Mouse (Mus musculus): ENCODE data around the gene Macf1.
"Not testable (repeated sequence)": the region's sequence is repeated elsewhere in the genome, so short reads cannot be mapped to it uniquely, and the experiment has no call there.

Macf1 gene

DNA sequence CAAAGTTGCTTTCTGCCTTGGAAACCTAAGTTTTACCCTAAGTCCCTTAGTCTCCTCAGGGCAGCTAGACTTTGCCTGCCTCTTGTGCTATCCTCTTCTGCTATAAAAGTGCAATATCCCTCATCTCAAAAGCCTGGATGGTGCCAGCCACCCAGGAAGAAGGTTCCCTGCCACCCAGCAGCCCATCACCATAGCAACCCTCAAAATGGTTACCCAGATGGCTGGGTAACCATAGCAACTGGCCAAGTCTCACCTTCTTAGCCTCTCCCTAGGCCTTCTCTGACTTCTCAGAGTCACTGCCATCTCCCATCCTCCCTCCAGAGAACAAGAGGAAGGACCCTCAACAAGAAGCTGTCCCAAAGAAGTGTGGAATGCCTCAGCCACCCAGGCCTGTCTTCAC, 13.6 kb downstream of the Macf1 start:
- DNase-seq (ENCODE audit: low spot score in 2 of 2), result peak in 1 of 2 experiments; percentile 38

DNA sequence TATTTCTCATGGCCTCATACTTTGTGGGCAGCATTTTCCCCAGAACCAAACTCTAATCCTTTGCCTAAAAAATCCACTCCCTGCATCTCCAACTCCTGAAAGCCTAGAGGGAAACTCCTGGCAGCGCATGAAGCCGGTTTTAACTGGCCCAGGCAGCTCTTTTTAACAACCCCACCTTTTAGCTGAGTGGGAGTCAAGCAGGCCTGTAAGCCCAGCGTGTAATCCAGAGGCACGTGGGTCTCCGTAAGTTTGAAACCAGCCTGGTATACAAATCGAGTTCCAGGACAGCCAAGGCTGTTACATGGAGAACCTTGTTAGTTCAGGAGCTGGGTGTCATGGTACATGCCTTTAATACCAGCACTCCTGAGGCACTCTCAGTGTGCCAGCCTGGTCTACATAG, 14.5 kb downstream of the Macf1 start:
- DNase-seq (ENCODE audit: low spot score in 2 of 2), result no peak

DNA sequence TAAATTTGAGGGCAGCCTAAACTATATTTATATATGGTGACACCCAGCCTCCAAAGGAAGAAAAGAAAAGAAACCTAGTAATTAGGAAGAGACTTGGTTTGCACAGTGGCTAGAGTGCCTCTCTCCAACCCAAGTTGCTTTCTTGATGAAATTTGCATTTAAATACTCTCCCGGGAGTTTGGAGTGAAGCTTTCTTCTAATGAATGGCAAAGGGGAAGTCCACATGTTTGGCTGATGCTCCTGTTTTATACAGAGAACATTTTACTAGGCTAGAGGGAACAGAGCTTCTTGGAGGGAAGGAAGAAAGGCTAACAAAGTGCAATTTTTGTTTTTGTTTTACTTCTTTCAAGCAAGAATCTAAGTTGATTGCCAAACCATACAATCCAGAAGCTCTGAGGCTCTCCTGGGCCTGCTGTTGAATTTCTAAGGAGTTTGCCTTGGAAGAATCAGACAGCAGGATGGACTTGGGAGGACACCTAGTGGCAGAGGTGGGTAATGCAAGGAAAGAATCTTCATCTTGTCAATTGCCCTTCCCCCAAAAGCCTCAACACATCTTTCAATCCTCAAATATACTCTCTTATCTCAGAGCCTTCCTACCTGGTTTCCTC, 16.8 kb downstream of the Macf1 start:
- DNase-seq (ENCODE audit: low spot score in 2 of 2), result peak; percentile 85 to 94

- DNase-seq (ENCODE audit: low spot score in 2 of 2), result no peak
These were observed 17.6 kb downstream of the Macf1 start for GRCm38 (mm10) chr4:123666517-123666916.

DNA sequence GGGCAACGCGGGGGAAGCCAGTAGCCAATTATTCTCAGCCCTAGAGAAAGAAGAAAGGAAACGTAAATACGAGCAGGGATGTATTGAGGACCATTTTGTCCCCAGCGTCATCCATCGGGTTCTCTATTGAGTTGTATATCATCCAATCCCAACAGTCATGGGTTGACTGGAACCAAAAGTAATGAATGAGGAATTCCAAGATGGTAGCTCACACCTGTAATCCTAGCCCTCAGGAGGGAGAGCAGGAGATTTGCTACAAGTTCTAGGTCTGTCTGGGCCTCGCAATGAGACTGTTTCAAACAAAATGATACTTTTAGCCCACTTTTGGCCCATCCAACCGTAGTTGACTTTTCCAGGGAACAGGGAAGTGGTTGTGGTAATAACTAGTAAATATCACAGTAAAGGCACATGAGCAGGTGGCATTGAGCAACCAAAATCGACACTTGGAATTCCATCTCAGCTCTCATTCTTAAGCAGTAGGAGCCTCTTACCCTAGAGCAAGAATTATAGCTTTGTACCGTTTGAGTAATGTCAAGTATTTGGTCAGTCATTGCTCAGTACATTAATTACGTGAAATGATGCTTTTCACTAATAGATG, 18.4 kb downstream of the Macf1 start:
- DNase-seq (ENCODE audit: low spot score in 2 of 2), result no peak

DNA sequence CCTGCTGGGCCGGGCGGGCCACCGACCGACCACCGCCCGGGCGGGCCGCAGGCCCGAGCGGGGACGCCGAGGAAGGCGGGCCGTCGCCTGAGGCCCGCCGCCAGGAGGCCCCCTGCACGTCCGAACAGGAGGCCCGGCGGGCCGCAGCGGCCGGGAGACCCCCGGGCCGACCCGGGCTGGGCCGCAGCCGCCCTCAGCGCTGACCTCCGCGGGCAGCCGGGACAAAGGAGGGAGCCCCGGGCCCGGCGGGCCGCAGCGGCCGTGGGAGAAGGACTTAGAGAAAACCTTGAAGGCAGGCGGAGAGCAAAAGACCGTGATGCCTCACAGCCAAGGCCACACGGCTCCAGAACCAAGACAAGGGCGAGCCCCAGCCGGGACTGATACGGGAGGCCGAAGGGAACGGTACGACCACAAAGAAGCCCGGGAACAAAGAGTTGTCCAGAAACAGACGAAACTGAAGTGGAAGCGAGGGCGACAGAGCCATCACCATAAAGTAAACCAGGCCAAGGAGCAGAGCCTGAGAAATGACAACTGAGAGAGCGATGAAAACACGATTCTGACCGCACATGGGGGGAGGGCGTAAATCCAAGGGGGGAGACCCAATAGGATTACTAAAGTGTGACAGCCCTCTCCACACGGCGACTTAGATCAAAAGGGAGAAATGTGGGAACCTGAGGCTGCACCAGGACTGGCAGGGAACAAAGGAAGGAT, 19.1 kb downstream of the Macf1 start:
- DNase-seq (ENCODE audit: low spot score in 2 of 2), result peak in 1 of 2 experiments; percentile 19

- DNase-seq (ENCODE audit: low spot score in 2 of 2), result peak in 1 of 2 experiments; percentile 62
These were observed 19.9 kb downstream of the Macf1 start for GRCm38 (mm10) chr4:123664021-123664950.

DNA sequence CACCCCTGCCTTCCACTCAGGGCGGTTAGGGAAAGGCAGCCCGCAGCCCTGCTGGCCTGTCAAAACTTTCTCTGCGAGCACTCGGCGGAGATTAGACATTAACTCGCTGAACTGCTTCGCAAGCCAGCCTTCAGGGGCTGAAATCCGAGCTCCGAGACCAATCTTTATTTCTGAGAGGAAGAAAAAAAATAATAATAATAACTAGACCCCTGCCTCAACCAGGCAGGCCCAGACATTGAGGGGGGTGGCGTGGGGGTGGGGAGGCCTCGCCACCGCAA, 20.5 kb downstream of the Macf1 start:
- DNase-seq (ENCODE audit: low spot score in 2 of 2), result no peak

- DNase-seq (ENCODE audit: low spot score in 2 of 2), result no peak
These were observed 21.1 kb downstream of the Macf1 start for GRCm38 (mm10) chr4:123662914-123663687.

GRCm38 (mm10) chr4:123658175-123658574, 26.0 kb downstream of the Macf1 start:
- no peak for DNase-seq (ENCODE audit: low spot score in 2 of 2)

DNA sequence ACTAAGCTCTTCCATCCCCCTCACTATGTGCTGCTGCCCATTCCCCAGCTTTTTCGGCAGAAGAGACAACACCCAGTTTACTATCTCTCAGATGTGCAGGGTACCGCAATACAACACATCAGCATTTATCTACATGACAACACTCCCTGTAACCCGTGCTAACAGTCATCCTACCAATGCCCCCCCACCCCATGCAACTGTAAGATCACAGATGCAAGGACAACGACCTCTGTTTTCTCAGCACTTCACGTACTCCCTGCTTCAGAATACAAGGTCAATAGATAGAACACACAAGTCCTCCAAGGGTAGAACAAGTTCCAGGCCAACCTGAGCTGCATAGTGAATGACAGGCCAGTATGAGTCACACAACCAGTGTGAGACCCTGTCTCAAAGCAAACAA, 28.9 kb downstream of the Macf1 start:
- no peak for DNase-seq (ENCODE audit: low spot score in 2 of 2)

DNA sequence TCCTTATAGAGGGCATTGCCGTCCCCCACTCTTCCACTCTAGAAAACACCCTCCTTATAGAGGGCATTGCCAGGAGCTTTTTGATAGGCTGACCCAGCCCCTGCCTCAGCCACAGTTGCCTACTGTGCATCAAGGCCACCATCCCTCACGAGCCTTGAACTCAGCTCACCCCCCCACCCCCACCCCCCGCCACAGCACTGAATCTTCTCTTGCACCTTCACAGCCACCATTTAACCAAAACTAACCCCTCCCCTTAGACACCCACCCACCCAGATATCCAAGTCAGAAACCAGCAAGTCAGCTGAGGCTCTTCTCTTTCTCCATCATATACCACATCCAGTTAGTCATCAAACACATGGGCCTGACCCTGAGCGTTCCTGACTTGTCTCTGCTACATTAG, 29.6 kb downstream of the Macf1 start:
- DNase-seq (ENCODE audit: low spot score in 2 of 2), result no peak

DNA sequence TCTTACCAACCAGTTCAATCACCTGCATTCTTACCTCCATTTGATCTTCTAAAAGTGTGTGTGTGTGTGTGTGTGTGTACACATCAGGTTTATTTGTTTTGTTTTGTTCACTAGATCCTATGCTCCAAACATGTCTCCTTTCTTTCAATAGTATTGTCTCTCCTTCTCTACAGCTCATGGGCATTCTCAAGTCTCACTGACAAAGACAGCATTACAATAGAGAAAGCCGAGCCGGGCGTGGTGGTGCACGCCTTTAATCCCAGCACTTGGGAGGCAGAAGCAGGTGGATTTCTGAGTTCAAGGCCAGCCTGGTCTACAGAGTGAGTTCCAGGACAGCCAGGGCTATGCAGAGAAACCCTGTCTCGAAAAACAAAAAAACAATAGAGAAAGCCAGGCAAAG, 30.7 kb downstream of the Macf1 start:
- not testable (repeated sequence) for DNase-seq (ENCODE audit: low spot score in 2 of 2)

DNA sequence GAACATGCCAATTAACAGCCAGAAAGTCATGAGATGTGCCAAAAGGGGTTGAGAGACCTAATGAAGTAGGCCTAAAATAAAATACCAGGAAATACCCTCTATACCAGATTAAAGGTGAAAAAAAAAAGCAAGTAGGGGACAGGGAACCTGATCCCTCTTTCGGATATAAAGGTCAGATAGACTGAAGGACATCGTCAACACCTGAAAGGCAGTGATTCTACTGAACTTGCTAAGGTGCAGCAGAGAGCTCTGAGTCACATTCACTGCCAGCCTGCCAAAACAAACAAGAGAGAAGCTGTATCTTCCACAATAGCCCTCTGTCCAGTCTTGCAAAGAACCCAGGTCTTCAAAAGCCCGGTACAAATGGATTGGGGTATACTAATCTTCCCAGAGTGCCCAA, 32.0 kb downstream of the Macf1 start:
- no peak for DNase-seq (ENCODE audit: low spot score in 2 of 2)

- DNase-seq (ENCODE audit: low spot score in 2 of 2), result no peak
These were observed 35.0 kb downstream of the Macf1 start for GRCm38 (mm10) chr4:123649131-123649530.

DNA sequence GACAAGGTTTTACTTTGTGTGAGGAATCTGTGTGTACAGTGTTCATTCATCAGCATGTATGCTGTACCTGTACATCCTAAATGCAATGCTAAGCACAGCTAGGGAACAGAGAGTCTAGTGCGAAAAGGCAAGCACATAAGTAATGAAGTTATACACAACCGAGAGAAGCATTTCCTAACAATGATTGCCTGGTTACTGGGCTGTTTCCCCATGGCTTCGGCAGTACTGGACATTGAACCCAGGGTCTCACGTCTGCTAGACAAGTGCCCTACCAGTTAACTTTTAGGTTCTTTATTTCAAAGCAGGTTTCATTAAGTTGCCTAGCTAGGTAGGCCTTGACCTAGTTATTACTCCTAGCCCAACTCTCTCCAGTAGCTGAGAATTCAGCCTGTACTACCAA, 36.5 kb downstream of the Macf1 start:
- no peak for DNase-seq (ENCODE audit: low spot score in 2 of 2)

DNA sequence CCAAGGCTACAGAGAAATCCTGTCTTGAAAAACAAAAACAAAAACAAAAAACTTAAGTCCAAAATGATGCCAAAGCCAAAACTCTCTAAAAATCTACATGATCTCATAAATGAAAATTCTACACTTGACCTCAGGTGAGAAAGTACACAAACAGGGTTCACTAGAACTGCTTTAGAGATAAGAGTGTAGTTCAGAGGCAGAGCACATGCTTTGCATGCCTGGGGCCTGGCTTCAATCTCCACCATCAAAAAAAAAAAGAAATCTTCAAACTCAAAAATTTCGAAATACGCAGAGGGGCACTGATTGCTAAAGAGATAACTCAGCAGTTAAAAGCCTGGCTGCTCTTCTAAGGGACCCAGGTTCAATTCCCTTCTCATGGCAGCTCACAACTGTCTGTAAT, 37.1 kb downstream of the Macf1 start:
- DNase-seq (ENCODE audit: low spot score in 2 of 2), result no peak

DNA sequence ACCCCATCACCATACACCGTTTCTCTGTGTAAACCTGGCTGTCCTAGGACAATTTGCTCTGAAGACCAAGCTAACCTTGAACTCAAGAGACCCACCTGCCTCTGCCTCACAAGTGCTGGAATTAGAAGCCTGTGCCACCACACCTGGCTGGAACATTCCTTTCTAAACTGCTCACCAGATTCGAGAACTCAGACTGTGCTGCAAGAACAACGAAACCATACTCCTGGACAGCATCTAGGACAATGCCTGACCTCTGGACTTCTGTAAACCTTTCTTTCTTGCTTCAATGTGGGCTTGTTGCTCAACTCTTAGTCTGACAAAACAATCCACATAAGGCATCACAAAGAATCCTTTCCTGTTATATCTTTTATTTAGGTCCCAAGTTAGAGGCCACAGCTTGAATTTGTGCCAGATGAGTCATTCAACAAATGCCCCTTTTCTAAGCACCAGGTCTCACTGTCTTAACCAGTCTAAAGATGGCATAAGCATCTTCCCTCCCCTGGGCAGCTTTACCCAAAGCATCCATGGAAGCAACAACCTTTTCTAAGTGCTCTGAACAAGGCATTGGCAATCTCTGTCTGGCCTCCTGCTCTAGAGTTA, 38.8 kb downstream of the Macf1 start:
- no peak for DNase-seq (ENCODE audit: low spot score in 2 of 2)

GRCm38 (mm10) chr4:123643561-123643960, 40.6 kb downstream of the Macf1 start:
- DNase-seq (ENCODE audit: low spot score in 2 of 2), result no peak

- DNase-seq (ENCODE audit: low spot score in 2 of 2), result no peak
These were observed 41.3 kb downstream of the Macf1 start for GRCm38 (mm10) chr4:123642877-123643276.

DNA sequence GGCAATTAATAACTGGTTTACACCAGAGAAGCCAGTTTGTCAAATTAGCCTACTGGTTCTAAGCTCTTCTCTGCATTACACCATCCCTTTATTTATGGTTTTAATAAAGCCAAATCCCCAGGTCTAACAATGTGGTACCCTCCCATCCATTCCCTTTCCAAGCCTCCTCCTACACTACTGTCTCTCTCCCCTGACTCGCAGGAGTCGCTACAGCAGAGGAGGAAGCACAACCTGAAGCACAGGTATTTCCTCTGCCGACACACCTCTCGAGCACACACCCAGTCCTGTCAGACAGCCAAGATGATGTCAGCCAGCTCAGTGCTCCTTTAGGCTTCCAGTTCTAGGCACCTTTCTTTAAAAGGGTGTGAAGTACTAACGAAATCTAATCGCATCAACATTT, 47.0 kb downstream of the Macf1 start:
- DNase-seq (ENCODE audit: low spot score in 2 of 2), result no peak
